Mouse (Mus musculus) A20 (cell line): ENCODE results near the gene Ndufb4.
"Not testable (repeated sequence)": the region's sequence is repeated elsewhere in the genome, so short reads cannot be mapped to it uniquely, and the experiment has no call there.

Experiments
- DNase-seq: peaks from one replicate; pipeline ENCODE4 v3.0.0-alpha.2; 2011; ENCODE audit warnings: low read depth, low spot score

The Ndufb4 gene

DNA sequence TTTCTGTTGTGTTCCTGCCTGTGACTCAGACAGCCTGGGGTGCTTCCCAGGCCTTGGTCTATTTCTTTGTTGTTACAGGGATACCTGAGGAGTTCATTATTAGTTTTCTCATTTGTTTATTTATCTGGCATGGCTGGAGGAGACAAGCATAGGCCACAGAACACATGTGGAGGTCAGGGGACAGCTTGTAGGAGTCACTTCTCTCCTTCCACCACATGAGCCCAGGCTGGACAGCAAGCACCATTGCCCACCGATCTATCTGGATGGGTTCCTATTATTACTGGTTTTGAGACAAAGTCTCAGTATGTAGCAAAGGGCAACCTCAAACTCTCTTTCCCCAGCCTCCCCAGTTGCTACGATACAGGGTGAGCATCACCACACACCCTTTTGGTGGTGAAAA, 26.0 kb upstream of the Ndufb4 start:
- no peak for DNase-seq

GRCm38 (mm10) chr16:37677586-37677985, 23.3 kb upstream of the Ndufb4 start:
- no peak for DNase-seq

GRCm38 (mm10) chr16:37676677-37677072, 22.4 kb upstream of the Ndufb4 start:
- DNase-seq: no peak

DNA sequence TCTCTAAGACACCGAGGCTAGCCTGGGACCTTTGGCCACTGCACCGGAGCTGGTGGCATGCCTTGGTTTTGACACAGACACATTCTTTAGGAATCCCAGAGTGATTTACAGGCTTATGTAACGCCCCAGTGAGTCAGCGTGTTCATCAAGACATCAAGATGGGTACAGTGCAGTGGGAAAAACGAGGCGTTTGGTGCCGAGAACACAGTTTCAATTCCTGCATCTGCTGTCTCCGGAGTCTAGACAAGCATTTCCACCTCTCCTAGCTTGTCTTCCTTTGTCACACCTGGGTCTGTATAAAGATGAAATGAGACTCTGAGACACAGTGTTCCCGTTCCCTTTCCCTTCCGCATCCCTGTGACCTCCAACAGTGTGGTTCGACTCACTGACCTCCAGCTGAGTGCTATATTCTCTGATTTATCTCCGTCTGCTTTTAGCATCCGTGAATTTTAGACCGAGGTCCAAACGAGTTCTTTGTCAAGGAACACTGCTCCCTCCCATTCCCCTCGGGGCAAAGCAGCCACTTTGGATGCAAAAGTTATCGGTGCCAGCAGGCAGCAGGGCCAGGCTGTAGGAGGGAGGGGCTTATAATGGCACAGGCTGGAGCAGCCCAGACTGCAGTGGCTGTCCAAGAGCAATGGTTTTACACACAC, 21.9 kb upstream of the Ndufb4 start:
- DNase-seq: no peak

- DNase-seq: no peak
Measured at GRCm38 (mm10) chr16:37675326-37675725, 21.1 kb upstream of the Ndufb4 start.

DNA sequence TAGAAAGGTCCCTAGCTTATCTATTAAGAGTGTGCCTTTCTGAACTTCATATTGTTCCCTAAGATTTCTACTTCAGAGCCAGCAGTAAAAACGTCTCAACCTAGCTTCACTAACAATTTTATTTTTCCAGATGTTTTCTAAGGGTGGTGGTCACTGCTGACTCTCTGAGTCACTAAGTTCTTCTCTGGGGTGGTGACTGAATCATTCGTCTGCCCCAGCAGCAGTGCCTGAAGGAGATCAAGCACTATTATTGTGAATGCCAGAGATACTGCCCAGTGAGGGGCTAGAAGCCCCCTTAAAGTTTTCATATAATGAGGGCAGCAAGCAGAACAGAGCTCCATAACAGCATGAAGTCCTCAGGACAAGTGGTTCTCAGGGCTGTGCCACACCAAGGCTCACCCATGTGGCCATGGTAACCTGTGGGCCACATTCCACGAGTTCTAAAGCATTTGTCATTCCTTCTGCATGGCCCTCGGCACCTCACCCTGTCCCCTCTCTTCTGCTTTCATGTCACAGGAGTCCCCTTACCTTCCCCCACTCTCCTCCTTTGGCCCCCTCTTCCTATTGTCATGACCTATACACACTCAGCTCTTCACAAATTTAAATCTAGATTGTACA, 16.5 kb upstream of the Ndufb4 start:
- no peak for DNase-seq

GRCm38 (mm10) chr16:37665394-37665935, 11.2 kb upstream of the Ndufb4 start:
- DNase-seq: no peak

DNA sequence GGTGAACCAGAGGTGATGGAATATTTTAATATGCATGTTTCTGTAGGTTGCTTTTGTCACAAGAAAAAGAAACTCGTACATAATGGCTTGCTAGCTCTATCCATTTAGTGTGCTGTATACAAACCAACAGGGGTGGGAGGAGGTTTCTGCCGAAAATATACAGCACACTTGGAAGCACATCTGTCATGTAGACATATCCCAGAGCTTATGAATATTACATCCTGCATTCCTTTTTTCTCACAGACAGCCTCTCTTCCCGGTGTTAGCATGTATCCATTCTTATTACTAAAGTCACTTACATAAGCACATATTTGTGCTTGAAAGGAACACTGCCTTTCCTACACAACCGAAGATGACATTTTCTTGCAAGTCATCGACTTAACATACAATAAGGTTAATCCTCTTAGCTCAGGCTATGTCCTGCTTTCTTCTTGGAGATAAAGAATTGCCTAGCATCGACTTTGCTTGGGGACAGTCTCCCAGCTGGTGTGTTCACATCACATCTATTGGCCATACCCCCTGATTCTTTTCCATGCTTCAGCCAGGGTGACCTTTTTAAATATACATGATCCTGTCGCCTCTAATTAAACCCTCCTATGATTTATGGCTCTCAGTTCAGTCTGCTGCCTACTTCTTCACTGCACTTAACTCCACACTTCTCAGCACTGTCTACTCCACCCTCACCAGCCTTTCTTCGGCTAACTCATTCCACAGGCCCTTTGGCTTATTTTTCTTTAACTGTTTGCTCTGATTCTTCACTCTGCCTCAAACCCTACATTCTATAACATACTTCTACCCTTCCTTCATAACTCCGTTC, 9.6 kb upstream of the Ndufb4 start:
- DNase-seq: no peak

DNA sequence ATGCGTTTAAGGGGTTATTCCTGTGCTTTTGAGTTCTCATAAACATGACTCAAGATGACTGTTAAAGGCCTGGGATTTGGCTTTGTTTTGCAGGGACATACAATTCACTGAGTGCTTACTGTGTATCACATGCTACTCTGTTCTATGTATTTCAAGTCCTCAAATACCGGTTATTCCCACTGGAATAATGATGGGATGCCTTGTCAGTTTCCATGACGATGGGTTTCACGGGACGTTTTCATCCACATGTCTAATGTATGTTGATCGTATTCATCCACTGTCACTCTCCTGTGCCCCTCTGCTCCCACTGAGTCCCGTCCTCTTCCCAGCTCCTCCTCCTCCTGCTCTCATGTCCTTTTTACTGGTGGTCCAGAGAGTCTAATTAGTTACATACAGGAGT, 2.5 kb upstream of the Ndufb4 start:
- no peak for DNase-seq

GRCm38 (mm10) chr16:37655756-37656347, 1.6 kb upstream of the Ndufb4 start:
- no peak for DNase-seq

- DNase-seq: no peak
Measured at GRCm38 (mm10) chr16:37654831-37655455, 690 bp upstream of the Ndufb4 start.

DNA sequence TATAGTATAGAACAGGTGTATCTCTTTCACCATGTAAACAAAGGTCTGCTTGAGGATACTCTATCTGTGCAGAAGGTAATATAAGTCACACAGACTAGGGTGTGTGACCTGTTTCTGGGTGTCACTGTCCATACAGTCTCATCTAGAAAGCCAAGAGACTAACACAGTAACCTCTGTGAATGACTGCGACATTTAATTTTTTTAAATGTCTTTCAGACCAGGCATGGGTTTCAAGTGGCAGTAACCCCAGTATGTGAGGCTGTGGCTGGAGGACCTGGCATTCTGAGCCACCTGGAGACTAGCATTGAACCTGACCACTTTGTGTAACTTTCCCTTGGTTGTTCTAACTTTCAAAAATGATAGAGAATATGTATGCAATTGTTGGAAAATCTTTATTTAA, 1.2 kb downstream of the Ndufb4 start:
- peak; percentile 22 for DNase-seq

GRCm38 (mm10) chr16:37652654-37653053, 1.6 kb downstream of the Ndufb4 start:
- peak; percentile 12 for DNase-seq

DNA sequence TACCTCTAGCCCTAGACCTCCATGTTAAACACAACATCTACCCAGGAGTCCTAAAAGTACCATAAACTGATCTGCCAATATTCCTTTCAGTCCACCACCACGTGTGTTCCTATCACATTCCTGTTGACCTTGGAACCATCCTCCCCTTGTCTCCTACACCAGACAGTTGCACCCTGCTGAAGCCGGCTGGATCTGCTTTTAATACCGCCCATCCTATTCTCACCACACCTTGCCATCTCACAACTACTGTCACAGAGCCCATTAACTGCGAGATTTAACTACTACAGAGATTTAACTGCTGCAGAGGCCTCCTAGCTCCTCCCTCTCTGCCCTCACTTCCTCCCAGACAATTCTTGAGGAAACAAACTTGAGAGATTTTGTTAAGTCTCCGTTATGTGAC, 2.8 kb downstream of the Ndufb4 start:
- no peak for DNase-seq

- DNase-seq: no peak
Measured at GRCm38 (mm10) chr16:37649068-37649467, 5.2 kb downstream of the Ndufb4 start.

DNA sequence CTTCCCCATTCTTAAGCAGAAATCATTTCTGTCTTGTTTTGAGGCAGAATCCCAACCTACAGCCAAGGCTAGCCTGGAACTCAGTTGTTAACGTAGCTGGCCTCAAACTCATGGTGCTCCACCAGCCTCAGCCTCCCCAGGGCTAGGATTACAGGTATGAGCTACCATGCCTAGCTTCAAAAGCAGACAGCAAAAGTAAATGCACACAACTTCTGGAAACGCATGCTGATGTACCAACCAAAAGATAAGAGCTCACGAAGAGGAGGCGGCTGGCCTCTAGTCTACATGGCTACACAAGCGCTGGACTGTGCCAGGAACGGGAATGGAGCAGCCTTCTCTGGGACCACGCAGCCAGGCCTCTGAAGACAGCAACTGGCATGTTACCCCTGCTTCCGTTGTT, 6.3 kb downstream of the Ndufb4 start:
- no peak for DNase-seq

GRCm38 (mm10) chr16:37647067-37647466, 7.2 kb downstream of the Ndufb4 start:
- DNase-seq: no peak

GRCm38 (mm10) chr16:37645799-37646198, 8.5 kb downstream of the Ndufb4 start:
- no peak for DNase-seq

DNA sequence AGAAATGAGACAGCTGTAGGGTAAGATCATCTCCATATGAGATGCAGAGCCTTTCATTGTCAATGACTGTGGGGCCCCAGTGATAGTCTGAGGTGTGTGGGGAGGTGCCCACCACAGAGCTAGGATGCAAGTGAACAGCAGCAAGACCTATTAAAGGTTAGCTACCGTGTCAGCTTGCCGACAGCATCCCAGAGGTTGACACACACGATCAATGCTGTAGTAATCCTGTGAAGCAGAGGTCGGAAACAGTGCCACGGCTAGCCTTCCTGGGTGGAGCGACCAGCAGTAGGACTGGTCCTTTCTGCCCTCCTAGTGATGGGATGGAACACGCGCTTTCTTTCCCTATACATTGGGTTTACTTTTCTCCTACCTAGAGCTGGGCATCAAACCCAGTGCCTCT, 9.0 kb downstream of the Ndufb4 start:
- DNase-seq: no peak

- DNase-seq: no peak
Measured at GRCm38 (mm10) chr16:37644486-37644885, 9.8 kb downstream of the Ndufb4 start.

- not testable (repeated sequence) for DNase-seq
Measured at GRCm38 (mm10) chr16:37640522-37640921, 13.7 kb downstream of the Ndufb4 start.

- no peak for DNase-seq
Measured at GRCm38 (mm10) chr16:37637802-37638201, 16.5 kb downstream of the Ndufb4 start.
